Mouse (Mus musculus): ENCODE results near the gene Ceacam10. TPM values are rescaled to one million over a fixed set of nuclear protein-coding genes. Genes with fewer than 3 reads are reported as not detected.
"Not testable (repeated sequence)": the region's sequence is repeated elsewhere in the genome, so short reads cannot be mapped to it uniquely, and the experiment has no call there.

Ceacam10 gene
- 6.8 and 7.1 TPM in 2 replicates for total RNA-seq (2015; ENCODE audit: low replicate concordance)
- 1.7 TPM in 1 of 2 replicates, not detected in the other for total RNA-seq (2017; ENCODE audit: low replicate concordance)

DNA sequence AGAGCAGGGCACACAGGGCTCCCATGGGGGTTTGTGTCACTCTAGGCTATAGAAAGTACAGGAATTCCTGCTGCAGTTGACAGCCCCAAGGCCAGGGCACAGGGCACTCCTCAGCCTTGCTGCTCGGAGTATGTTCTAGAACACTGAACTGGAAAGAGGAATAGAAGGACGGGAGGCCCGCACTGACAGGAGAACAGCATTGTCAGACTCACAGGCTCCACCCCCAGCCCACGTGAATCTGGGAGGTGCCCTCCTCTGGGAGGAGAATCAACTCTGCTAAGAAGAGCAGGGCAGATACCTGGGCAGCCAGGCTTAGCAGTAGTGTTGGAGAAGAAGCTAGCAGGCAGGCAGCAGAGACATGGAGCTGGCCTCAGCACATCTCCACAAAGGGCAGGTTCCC, at the start of gene Ceacam10:
Ceacam10 (plus strand) TSS at position 289 of the 400 bp plus-strand sequence.
- not testable (repeated sequence) for ATAC-seq (replicated peaks; ENCODE audit: low FRiP score, poor library complexity, severe bottlenecking)

DNA sequence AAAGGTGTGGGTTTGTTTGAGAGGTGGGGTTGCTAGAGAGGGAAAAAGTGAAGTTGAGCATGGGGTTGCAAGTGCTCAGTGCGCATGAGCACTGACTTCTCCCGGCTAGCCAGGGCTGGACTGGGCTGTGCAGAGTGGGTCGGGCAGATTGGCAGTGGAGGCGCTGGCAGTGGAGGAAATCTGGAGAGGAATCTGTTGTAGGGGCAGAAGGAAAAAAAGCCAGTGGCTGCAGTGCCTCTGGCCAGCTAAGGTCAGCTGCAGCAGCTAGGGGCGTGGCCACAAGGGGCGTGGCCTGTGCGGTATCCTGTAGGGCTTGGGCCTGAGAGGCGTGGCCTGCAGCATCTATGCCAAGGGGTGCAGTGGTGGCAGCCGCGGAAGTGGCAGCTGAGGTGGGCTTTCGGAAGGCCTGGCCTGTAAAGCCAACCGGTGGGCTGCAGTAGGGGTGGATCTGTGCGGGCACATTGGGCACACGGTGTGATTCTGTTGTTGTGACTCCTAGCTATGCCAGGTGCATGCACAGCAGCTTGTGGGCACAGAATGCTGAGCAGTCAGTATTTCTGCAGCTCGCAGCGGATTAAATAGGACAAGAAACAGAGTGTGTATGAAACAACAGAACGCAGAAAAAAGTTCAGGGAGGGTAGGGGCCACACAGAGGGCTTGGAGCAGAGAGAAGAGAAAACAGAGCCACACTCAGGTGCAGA, 40.9 kb upstream of the Ceacam10 start:
- ATAC-seq (replicated peaks; ENCODE audit: low FRiP score, poor library complexity, severe bottlenecking) = no peak

DNA sequence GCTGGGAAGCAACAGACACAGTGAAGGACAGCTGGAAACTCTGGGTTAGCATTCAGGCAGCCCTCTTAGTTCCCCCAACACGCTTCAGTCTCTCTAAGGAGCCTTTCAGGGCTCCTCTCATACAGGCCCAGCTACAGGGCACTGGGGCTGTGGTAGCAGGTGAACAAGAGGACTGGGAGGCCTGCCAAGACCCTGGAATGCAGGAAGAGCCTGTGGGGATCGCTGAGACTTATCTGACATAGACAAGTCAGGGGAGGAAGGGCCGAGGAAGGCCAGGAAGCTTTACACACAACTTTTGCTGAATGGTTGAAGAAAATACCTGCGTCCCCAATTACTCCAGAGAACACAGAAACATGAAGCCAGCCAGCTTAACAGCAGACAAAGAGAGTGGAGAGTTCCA, 26.3 kb upstream of the Ceacam10 start:
- no peak for ATAC-seq (replicated peaks; ENCODE audit: low FRiP score, poor library complexity, severe bottlenecking)

DNA sequence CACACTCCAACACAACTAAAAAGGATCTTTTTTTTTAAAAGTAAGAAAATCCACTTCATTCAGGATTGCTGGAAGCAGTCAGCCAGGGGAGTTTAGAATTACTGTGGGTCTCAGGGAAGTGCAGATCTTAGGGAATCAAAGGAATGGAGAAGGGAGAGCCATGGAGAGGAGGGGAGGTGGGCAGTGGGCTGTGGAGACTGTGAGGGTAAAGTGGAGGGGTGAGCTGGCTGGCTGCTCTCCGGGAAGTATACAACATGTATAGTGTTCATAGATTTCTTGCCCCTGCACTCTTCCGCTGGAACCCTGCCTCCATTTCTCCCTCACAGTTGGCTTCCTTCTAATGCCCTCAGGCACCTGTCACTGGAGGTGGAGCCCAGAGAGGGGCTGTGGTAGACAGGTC, 25.4 kb upstream of the Ceacam10 start:
- ATAC-seq (replicated peaks; ENCODE audit: low FRiP score, poor library complexity, severe bottlenecking) = no peak

DNA sequence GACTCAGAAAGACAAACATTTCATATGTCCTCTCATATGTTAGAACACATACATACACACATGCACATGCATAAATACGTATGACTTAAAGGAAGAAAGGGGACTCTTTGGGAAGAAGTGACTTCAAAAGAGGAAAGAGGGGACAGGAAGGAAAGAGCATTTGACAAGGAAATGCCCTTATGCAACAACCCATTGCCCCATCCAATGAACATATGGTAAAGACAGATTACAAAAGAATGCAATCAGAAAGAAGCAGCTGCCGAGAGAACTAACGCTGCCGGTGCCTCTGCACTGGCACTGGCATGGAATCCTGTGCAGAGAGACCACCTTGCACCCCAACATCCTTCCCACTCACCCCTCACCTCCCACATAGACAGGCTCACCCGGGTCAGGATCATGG, 23.5 kb upstream of the Ceacam10 start:
- ATAC-seq (replicated peaks; ENCODE audit: low FRiP score, poor library complexity, severe bottlenecking) = no peak

DNA sequence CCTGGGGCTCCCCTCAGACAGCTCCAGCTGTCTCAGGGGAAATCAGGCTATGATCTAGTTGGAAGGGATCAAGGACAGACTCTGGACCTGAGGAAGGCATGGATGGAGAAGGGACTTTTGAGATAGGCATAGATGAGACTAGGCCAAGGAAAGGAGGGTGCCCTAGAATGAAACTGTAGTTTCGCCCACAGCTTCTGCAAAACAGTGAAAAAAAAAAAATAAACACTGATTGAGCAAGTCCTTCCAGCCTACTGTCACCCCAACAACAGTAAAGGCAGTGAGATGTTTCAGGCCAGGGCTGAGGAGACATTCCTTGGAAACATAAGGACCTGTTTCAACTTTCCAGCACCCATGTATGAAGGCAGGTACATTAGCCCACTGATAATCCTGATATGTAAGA, 18.5 kb upstream of the Ceacam10 start:
- no peak for ATAC-seq (replicated peaks; ENCODE audit: low FRiP score, poor library complexity, severe bottlenecking)

DNA sequence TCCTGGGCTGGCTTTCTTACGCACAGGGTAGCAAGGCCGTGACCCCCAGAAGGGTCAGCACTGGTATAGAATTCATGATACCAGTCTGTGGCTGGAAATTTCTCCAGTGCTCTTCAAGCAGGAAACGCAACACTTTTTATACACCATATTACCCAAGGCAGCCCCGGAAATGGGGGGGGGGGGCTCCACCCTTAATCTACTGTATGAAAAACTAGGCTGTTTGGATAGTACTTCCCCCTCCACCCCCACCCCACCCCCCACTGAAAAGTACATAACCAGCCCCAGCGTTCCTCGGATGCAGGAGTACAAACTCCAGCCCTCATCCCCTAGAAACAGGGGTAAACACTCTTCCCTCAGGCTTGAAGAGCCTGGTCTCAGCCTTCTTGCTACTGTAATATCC, 16.8 kb upstream of the Ceacam10 start, which contains the start of gene Cd177:
Cd177 (minus strand) TSS at position 101 of the 400 bp plus-strand sequence.
- no peak for ATAC-seq (replicated peaks; ENCODE audit: low FRiP score, poor library complexity, severe bottlenecking)

DNA sequence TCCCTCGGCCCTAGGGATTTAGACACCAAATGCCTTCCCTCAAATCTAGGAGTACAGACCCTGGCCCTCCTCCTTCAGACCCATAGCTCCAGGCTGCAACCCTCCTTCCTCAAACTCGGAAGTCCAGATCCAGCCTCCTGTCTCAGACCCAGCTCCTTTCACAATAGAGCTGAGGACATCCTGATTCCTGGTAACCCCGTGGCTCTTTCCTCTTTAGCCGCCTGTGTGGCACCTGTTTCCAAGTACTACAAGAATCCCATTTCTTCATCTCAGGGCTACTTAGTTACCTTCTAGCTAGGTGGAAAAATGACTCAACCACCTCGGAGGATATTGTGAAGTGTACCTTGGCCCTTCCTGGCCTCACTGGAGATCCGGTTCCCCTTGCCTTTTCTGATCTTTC, 15.8 kb upstream of the Ceacam10 start:
- no peak for ATAC-seq (replicated peaks; ENCODE audit: low FRiP score, poor library complexity, severe bottlenecking)

DNA sequence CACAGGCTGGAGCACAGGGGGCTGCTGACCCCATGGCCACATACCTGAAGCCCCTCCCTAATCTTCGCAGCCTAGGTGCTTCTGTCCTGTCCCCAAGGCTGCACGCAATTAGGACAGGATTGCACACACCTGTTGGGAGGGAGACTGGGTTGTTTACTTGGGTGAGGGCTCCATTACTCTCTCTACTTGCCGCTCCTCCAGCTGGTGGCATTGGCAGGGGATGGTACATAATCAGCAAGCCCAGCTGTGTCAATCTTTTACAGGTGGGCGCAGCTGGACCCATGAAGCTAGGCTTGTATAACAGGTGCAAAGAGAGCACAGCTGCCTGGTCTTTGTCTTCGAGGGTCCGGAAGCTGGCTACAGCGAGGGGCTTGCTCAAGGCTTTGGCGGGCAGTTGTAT, 14.4 kb upstream of the Ceacam10 start:
- ATAC-seq (replicated peaks; ENCODE audit: low FRiP score, poor library complexity, severe bottlenecking) = no peak

DNA sequence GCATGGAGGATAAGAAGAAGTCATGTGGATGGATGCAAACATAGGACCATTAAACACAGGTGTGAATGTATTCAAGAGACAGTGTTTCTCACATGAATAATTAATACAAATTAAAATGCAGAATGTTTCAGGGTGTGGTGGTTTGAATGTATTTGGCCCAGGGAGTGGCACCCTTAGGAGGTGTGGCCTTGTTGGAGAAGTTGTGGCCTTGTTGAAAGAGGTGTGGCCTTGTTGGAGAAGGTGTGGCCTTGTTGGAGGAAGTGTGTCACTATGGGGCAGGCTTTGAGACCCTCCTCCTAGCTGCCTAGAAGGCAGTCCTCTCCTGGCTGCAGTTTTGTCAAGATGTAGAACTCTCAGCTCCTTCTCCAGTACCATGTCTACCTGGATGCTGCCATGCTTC, 5.6 kb upstream of the Ceacam10 start:
- ATAC-seq (replicated peaks; ENCODE audit: low FRiP score, poor library complexity, severe bottlenecking) = no peak

DNA sequence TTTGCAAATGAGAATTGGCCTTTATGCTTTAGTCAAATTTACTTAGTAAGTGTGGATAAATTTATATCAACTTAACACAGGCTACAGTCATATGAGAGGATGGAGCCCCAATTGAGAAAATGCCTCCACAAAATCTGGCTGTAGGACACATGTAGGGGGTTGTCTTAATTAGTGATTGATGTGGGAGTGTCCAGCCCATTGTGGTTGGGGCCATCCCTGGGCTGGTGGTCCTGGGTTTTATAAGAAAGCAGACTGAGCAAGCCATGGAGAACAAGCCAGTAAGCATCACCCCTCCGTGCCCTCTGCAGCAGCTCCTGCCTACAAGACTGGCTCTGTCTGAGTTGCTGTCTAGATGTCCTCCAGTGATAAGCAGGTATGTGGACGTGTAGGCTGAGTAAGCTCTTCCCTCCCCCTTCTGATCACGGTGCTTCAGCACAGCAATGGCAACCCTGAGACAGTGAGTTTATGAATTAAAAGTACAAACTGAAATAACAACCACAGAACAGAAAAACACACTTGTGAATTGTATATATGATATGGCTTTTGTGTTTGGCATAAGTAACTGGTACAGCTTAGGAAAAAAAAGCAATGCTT, 3.0 kb upstream of the Ceacam10 start:
- ATAC-seq (replicated peaks; ENCODE audit: low FRiP score, poor library complexity, severe bottlenecking) = no peak

DNA sequence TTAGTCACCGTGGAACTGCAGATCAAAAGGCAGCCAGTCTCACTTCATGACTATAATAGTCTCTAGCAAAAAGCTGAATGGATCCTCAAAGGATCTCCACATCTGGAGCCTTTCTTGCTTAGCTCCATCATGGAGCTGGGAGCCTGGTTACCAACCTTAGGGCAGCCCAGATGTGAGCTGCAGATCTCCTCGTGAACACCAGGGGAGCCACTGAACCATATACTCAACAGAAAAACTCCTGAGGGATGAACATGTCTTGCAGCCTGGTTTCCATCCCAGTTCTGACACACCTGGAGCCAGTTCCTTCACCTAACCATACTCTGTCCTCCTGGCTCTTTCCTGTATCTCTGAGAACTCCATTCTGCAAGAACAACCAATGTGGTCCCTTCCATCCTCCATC, 861 bp upstream of the Ceacam10 start:
- ATAC-seq (replicated peaks; ENCODE audit: low FRiP score, poor library complexity, severe bottlenecking) = no peak

DNA sequence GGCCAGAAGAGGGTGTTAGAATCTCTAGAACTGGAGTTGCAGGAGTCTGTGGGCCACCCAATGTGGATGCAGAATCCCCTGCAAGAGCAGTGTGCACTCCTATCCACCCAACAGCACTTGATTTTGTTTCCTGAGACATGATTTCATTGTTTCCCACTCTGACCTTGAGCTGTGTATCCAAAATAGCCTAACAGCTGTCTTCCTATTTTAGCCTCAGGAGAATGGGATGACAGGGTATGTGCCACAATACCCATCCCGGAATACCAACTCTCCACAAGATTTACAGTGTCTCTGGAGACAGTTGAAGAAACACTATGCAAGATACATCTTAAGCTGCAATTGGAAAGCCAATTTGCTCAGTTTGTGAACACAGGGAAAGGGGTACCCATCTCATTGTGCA, 20.9 kb downstream of the Ceacam10 start:
- no peak for ATAC-seq (replicated peaks; ENCODE audit: low FRiP score, poor library complexity, severe bottlenecking)

DNA sequence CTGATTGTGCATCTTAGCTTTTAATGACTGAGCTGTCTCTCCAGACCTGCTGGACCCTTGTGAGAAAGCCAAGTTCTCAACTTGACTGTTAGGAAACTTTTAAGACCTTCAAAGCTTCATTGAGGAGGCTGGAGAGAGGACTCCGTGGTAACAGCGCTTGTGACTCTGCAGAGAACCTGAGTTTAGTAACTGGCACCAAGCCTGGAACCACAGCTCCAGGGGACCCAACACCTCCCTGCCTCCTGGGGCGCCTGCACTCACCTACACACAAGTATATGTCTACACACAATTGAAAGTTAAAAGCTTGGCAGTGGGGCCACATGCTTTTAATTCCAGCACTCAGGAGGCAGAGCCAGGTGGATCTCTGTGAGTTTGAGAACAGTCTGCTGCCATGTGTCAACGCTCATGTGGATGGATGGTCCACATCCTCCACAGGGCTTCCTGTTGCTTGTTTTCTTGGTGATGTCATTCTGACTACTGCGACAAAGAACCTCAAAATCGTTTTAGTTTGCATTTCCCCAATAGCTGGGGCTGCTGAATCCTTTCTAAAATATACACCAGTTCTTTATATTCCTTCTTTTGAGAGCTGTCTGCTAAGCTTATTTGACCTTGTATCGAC, 25.3 kb downstream of the Ceacam10 start:
- no peak for ATAC-seq (replicated peaks; ENCODE audit: low FRiP score, poor library complexity, severe bottlenecking)

DNA sequence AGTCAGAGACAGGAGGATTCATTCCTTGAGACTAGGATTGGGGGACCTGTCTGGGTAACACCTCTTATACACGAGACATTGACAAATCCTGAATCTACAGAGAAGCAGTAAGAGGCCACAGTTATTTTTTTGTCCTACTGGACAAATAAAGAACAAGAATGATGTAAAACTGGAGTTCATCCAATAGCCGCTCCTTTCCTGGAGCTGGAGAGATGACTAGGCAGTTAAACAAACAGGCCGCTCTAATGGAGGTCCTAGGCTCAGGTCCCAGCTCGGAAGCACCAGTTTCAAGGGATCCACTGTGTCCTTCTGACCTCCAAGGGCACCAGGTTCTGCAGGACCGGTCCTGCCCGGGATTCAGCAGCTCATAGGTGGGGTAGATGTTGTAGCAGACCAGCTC, 27.8 kb downstream of the Ceacam10 start:
- no peak for ATAC-seq (replicated peaks; ENCODE audit: low FRiP score, poor library complexity, severe bottlenecking)

DNA sequence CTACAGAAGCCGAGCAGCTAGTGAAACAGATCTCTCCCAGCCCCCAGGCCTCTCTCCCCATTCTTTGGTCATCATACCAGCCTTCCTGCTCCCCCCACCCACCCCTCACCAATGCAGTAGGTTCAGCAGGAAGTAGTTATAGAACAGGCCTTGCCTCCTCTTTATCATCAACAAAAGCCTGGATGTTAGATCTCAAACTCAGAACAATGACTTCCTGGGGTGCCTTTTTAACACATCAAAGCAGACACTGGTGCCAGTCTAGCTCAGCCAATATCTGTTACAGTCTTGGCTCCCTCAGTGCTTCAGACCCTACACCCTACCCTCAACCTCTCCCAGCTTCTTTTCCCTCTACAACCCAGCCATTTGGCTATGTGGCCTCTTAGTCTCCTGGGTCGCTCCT, 32.0 kb downstream of the Ceacam10 start:
- ATAC-seq (replicated peaks; ENCODE audit: low FRiP score, poor library complexity, severe bottlenecking) = no peak

DNA sequence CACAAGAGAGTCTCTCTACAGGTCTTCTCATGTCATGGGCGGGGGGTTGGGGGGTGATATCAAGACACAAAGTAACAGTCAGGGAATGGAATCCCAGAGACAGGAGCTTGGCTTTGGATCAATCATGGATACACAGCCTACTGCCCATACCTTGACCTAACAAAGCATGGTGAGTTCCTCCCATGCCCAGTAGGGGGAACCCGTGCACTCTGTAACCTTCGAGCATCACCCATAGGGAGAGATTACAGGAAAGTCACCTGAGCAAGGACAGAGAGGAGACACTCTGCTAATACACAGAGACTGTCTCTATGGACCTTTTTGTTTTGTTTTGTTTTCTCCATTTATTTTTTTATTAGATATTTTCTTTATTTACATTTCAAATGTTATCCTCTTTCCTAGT, 40.5 kb downstream of the Ceacam10 start:
- ATAC-seq (replicated peaks; ENCODE audit: low FRiP score, poor library complexity, severe bottlenecking) = peak; percentile 77

DNA sequence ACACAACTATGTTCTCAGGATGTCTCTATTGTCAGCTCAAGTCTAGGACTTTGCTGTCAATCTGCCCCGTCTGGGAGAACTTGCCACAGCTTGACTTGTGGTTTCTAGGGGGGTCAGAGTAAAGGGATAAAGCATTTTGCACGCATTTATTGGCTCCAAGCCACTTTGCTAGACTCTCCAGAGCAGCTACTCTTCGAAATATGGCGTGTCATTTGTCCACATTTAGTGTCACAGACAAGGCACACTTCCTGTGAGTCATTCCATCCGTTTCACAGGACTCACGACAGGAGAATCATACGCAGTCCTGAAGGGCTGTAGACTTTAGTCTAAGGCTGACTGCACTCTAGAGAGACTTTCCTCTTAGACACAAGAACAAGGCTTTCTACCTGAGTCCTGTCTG, 47.4 kb downstream of the Ceacam10 start:
- ATAC-seq (replicated peaks; ENCODE audit: low FRiP score, poor library complexity, severe bottlenecking) = no peak

DNA sequence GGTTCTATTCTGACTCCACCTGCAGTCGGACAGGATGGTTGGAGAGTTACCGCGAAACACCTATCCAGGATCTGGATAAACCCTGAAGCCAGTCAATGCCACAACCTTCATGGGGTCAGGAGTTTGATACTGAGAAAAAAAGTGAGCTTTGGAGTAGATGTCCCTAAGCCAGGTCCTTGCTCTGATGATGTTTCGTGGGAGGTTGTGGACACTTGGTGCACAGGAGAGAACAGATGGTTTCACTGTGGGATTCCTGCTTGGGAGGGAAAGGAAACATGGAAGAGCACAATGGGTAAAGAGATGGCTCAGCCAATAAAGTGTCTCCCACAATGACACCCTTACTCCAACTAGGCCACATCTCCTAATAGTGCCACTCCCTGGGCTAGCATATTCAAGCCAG, 50.2 kb downstream of the Ceacam10 start:
- ATAC-seq (replicated peaks; ENCODE audit: low FRiP score, poor library complexity, severe bottlenecking) = no peak

All from erythroid progenitor cell, adult 5-6 weeks (primary cell).